Mouse (Mus musculus) MEL (cell line): ENCODE data around the gene Snrpc. TPM values are rescaled to one million over a fixed set of nuclear protein-coding genes. Genes with fewer than 3 reads are reported as not detected.

ENCODE experiments used
- DNase-seq: peaks from one replicate; pipeline ENCODE4 v3.0.0; 2011; ENCODE audit warnings: low read depth, low spot score
- H3K27ac ChIP-seq: 2 replicates; pipeline ENCODE4 v1.5.1; 2012; ENCODE audit warnings: low read depth, mild to moderate bottlenecking, control low read depth, low read length, moderate library complexity; ENCODE audit not compliant: control insufficient read depth
- H3K27me3 ChIP-seq, 2 experiments: fragments of 150-350 bp in 1 of 2; sonication (generic) in 1 of 2; 2 replicates each; pipeline ENCODE4 v1.6.1; 2012; ENCODE audit warnings: low read length in 2 of 2, mild to moderate bottlenecking in 2 of 2, improper control_type of control experiment in 1 of 2, moderate library complexity in 1 of 2; ENCODE audit not compliant: insufficient read depth in 2 of 2, control insufficient read depth in 1 of 2
- H3K36me3 ChIP-seq, 2 experiments: 2 replicates each; pipeline ENCODE4 v1.6.1; 2012 to 2014; ENCODE audit warnings: low read length in 2 of 2, improper control_type of control experiment in 1 of 2, inconsistent platforms in 1 of 2, mild to moderate bottlenecking in 1 of 2; ENCODE audit not compliant: insufficient read depth in 2 of 2, control insufficient read depth in 1 of 2
- H3K4me1 ChIP-seq, 2 experiments: fragments of 150-350 bp in 1 of 2; sonication (generic) in 1 of 2; 2 replicates each; pipeline ENCODE4 v1.6.1; 2012; ENCODE audit warnings: low read length in 2 of 2, improper control_type of control experiment in 1 of 2, mild to moderate bottlenecking in 1 of 2; ENCODE audit not compliant: insufficient read depth in 2 of 2, control insufficient read depth in 1 of 2
- H3K4me3 ChIP-seq, 2 experiments: fragments of 150-350 bp in 1 of 2; sonication (generic) in 1 of 2; 2 replicates each; pipeline ENCODE4 v1.5.1; 2012; ENCODE audit warnings: low read depth in 2 of 2, low read length in 2 of 2, mild to moderate bottlenecking in 2 of 2, moderate library complexity in 2 of 2, control low read depth in 1 of 2, improper control_type of control experiment in 1 of 2; ENCODE audit not compliant: control insufficient read depth in 1 of 2, insufficient read depth in 1 of 2
- H3K79me2 ChIP-seq: 2 replicates; pipeline ENCODE4 v1.6.1; 2012; ENCODE audit warnings: mild to moderate bottlenecking, low read length, moderate library complexity; ENCODE audit not compliant: control insufficient read depth, poor library complexity, insufficient read depth
- H3K9ac ChIP-seq: 2 replicates; pipeline ENCODE4 v1.6.1; 2012; ENCODE audit warnings: low read depth, mild to moderate bottlenecking, control low read depth, low read length, moderate library complexity; ENCODE audit not compliant: control insufficient read depth, poor library complexity, severe bottlenecking
- H3K9me3 ChIP-seq: fragments of 150-350 bp; sonication (generic); replicated peaks from 2 replicates; pipeline ENCODE4 v1.6.1; 2012; ENCODE audit warnings: mild to moderate bottlenecking, low read length, improper control_type of control experiment, moderate library complexity; ENCODE audit not compliant: insufficient read depth
- BHLHE40 ChIP-seq: IDR thresholded peaks from 2 replicates; pipeline ENCODE4 v1.6.1; 2012; ENCODE audit warnings: low read depth, mild to moderate bottlenecking, inconsistent platforms, low read length, improper control_type of control experiment, borderline replicate concordance
- E2F4 ChIP-seq: IDR thresholded peaks from 2 replicates; pipeline ENCODE4 v1.6.1; 2011; ENCODE audit warnings: low read depth, low read length, improper control_type of control experiment, borderline replicate concordance
- ELF1 ChIP-seq: IDR thresholded peaks from 2 replicates; pipeline ENCODE4 v1.6.1; 2014; ENCODE audit warnings: low read depth, mild to moderate bottlenecking, inconsistent platforms, low read length, improper control_type of control experiment, moderate library complexity
- EP300 ChIP-seq, 2 experiments: IDR thresholded peaks; 2 replicates each; pipeline ENCODE4 v1.6.1; 2011; ENCODE audit warnings: improper control_type of control experiment in 2 of 2, low read length in 2 of 2, low read depth in 1 of 2, mild to moderate bottlenecking in 1 of 2
- ETS1 ChIP-seq: IDR thresholded peaks from 2 replicates; pipeline ENCODE4 v1.6.1; 2012; ENCODE audit warnings: low read depth, mild to moderate bottlenecking, inconsistent platforms, low read length, improper control_type of control experiment, moderate library complexity
- GABPA ChIP-seq: IDR thresholded peaks from 2 replicates; pipeline ENCODE4 v1.6.1; 2012; ENCODE audit warnings: low read depth, mild to moderate bottlenecking, inconsistent platforms, low read length, improper control_type of control experiment, moderate library complexity
- GATA1 ChIP-seq: IDR thresholded peaks from 2 replicates; pipeline ENCODE4 v1.6.1; 2011; ENCODE audit warnings: low read depth, low read length, improper control_type of control experiment
- JUND ChIP-seq: IDR thresholded peaks from 2 replicates; pipeline ENCODE4 v1.6.1; 2011; ENCODE audit warnings: low read depth, mild to moderate bottlenecking, improper control_type of control experiment, low read length
- MAX ChIP-seq: IDR thresholded peaks from 2 replicates; pipeline ENCODE4 v1.6.1; 2011; ENCODE audit warnings: low read length, improper control_type of control experiment
- MAZ ChIP-seq: IDR thresholded peaks from 2 replicates; pipeline ENCODE4 v1.6.1; 2012; ENCODE audit warnings: low read depth, mild to moderate bottlenecking, inconsistent platforms, low read length, improper control_type of control experiment
- MEF2A ChIP-seq: IDR thresholded peaks from 2 replicates; pipeline ENCODE4 v1.6.1; 2014; ENCODE audit warnings: low read depth, mild to moderate bottlenecking, inconsistent platforms, low read length, improper control_type of control experiment; ENCODE audit not compliant: poor library complexity, insufficient replicate concordance, severe bottlenecking; ENCODE audit errors: extremely low read depth
- MYC ChIP-seq: IDR thresholded peaks from 2 replicates; pipeline ENCODE4 v1.6.1; 2011; ENCODE audit warnings: low read depth, mild to moderate bottlenecking, low read length, improper control_type of control experiment, moderate library complexity
- NELFE ChIP-seq: IDR thresholded peaks from 2 replicates; pipeline ENCODE4 v1.6.1; 2011; ENCODE audit warnings: low read depth, low read length, improper control_type of control experiment
- POLR2A ChIP-seq, 2 experiments: IDR thresholded peaks; 2 replicates each; pipeline ENCODE4 v1.6.1; 2011 to 2012; ENCODE audit warnings: low read length in 2 of 2, mild to moderate bottlenecking in 2 of 2, control low read depth in 1 of 2, improper control_type of control experiment in 1 of 2, low read depth in 1 of 2, moderate library complexity in 1 of 2; ENCODE audit not compliant: control insufficient read depth in 1 of 2, insufficient read depth in 1 of 2, poor library complexity in 1 of 2
- POLR2AphosphoS5 ChIP-seq: IDR thresholded peaks from 2 replicates; pipeline ENCODE4 v1.6.1; 2012; ENCODE audit warnings: low read depth, borderline replicate concordance, mild to moderate bottlenecking, inconsistent platforms, low read length, moderate library complexity, mixed read lengths
- RCOR1 ChIP-seq: IDR thresholded peaks from 2 replicates; pipeline ENCODE4 v1.6.1; 2012; ENCODE audit warnings: low read depth, mild to moderate bottlenecking, inconsistent platforms, low read length, improper control_type of control experiment
- SIN3A ChIP-seq: IDR thresholded peaks from 2 replicates; pipeline ENCODE4 v1.6.1; 2012; ENCODE audit warnings: low read length, improper control_type of control experiment, inconsistent platforms
- SMC3 ChIP-seq: IDR thresholded peaks from 2 replicates; pipeline ENCODE4 v1.6.1; 2011; ENCODE audit warnings: low read depth, low read length, improper control_type of control experiment
- TAL1 ChIP-seq: IDR thresholded peaks from 2 replicates; pipeline ENCODE4 v1.6.1; 2012; ENCODE audit warnings: mild to moderate bottlenecking, inconsistent platforms, low read length, moderate library complexity, mixed read lengths
- TCF12 ChIP-seq: IDR thresholded peaks from 2 replicates; pipeline ENCODE4 v1.6.1; 2014; ENCODE audit warnings: low read depth, mild to moderate bottlenecking, inconsistent platforms, low read length, improper control_type of control experiment, moderate library complexity
- USF2 ChIP-seq, 2 experiments: IDR thresholded peaks; 2 replicates each; pipeline ENCODE4 v1.6.1; 2011 to 2012; ENCODE audit warnings: improper control_type of control experiment in 2 of 2, low read length in 2 of 2, borderline replicate concordance in 1 of 2, inconsistent platforms in 1 of 2, low read depth in 1 of 2, mild to moderate bottlenecking in 1 of 2; ENCODE audit not compliant: insufficient read depth in 1 of 2
- ZKSCAN1 ChIP-seq: IDR thresholded peaks from 2 replicates; pipeline ENCODE4 v1.6.1; 2012; ENCODE audit warnings: low read depth, mild to moderate bottlenecking, inconsistent platforms, low read length, improper control_type of control experiment, moderate library complexity
- ZNF384 ChIP-seq: IDR thresholded peaks from 2 replicates; pipeline ENCODE4 v1.6.1; 2012; ENCODE audit warnings: low read depth, mild to moderate bottlenecking, inconsistent platforms, low read length, improper control_type of control experiment
- polyA plus RNA-seq, 2 experiments: library from polyadenylated mRNA; stranded (reverse) in 1 of 2; unstranded in 1 of 2; fragments of >175 nt in 1 of 2; fragments of >200 nt in 1 of 2; gene quantifications; 2 replicates each; pipeline versions ENCODE4 v1.2.1 to v1.2.4; 2012; ENCODE audit warnings: low replicate concordance in 2 of 2, low read depth in 1 of 2; ENCODE audit not compliant: insufficient read length in 2 of 2, insufficient read depth in 1 of 2, missing spikeins in 1 of 2
- total RNA-seq: library from RNA; depleted of rRNA; stranded (reverse); fragments of 300-350 nt; gene quantifications from 2 replicates; pipeline ENCODE4 v1.2.3, GENCODE M21; 2012

Gene Snrpc
- total and polyA plus RNA-seq, 3 experiments = 217 to 227 TPM; not detected in 1

GRCm38 (mm10) chr17:27873583-27873982 is 35.6 kb downstream of the Snrpc start:
- Histone ChIP-seq H3K4me3 (0 out of 4 replicates have a peak overlapping the region, but pooled peaks of 1 of the 2 experiments have one; percentile 40), H3K4me1 (peaks cover 22 to 24% of the 10 kb centered on the region in 2 experiments), H3K79me2 (peaks cover 27% of the 10 kb centered on the region), H3K9me3 (no peaks in the 10 kb centered on the region), H3K36me3 (peaks cover 14 to 29% of the 10 kb centered on the region in 2 experiments), H3K9ac (no peak overlapping the region), H3K27me3 (no peaks in the 10 kb centered on the region), H3K27ac (peak overlapping the region; percentile 67)
- DNase-seq = peak; percentile 19
- TF ChIP-seq ETS1 = peak; percentile 62
- TF ChIP-seq POLR2A (IDR thresholded peaks at IDR 0.05; ENCODE audit: control insufficient read depth in 1 of 2, insufficient read depth in 1 of 2, low read depth in 1 of 2, low read length in 2 of 2, poor library complexity in 1 of 2) = no peak
- no peak for TF ChIP-seq GABPA
- peak; percentile 19; the same call in 1 of the 2 replicates for TF ChIP-seq TAL1
- no peak for TF ChIP-seq ZNF384
- TF ChIP-seq TCF12 = peak; percentile 78
- TF ChIP-seq ZKSCAN1 = no peak
- no peak; the same call in 1 of the 2 replicates for TF ChIP-seq MAX
- peak; percentile 52; the same call in 1 of the 2 replicates for TF ChIP-seq RCOR1
- no peak for TF ChIP-seq E2F4
- no peak for TF ChIP-seq POLR2AphosphoS5
- no peak for TF ChIP-seq JUND
- no peak for TF ChIP-seq USF2 (IDR thresholded peaks at IDR 0.05; ENCODE audit: borderline replicate concordance in 1 of 2, insufficient read depth in 1 of 2, low read depth in 1 of 2, low read length in 2 of 2)
- peak; percentile 45 to 74; a peak in 3 of 4 replicates for TF ChIP-seq EP300 (IDR thresholded peaks at IDR 0.05; ENCODE audit: low read depth in 1 of 2, low read length in 2 of 2)
- 0 out of 2 replicates have a peak, but pooled peaks have one; percentile 31 for TF ChIP-seq SIN3A
- no peak for TF ChIP-seq NELFE
- peak; percentile 58 for TF ChIP-seq GATA1
- TF ChIP-seq BHLHE40 = no peak

- TF ChIP-seq TAL1 (peak; percentile 59; the same call in 1 of the 2 replicates), MEF2A (no peak), TCF12 (peak; percentile 87), MAZ (0 out of 2 replicates have a peak, but pooled peaks have one; percentile 52), GATA1 (peak; percentile 80), EP300 (IDR thresholded peaks at IDR 0.05; ENCODE audit: low read depth in 1 of 2, low read length in 2 of 2) (peak; percentile 66 to 83), RCOR1 (peak; percentile 83), MAX (peak; percentile 42; the same call in 1 of the 2 replicates), SMC3 (no peak), MYC (0 out of 2 replicates have a peak, but pooled peaks have one; percentile 29), USF2 (IDR thresholded peaks at IDR 0.05; ENCODE audit: borderline replicate concordance in 1 of 2, insufficient read depth in 1 of 2, low read depth in 1 of 2, low read length in 2 of 2) (no peak), ETS1 (peak; percentile 73; the same call in 1 of the 2 replicates), ELF1 (peak; percentile 54), SIN3A (peak; percentile 61; the same call in 1 of the 2 replicates)
- Histone ChIP-seq H3K27ac (peak overlapping the region; percentile 66), H3K36me3 (peaks cover 18 to 29% of the 10 kb centered on the region in 2 experiments), H3K27me3 (no peaks in the 10 kb centered on the region), H3K4me1 (peaks cover 22 to 24% of the 10 kb centered on the region in 2 experiments), H3K9me3 (no peaks in the 10 kb centered on the region), H3K79me2 (peaks cover 25% of the 10 kb centered on the region), H3K9ac (0 out of 2 replicates have a peak overlapping the region, but pooled peaks have one; percentile 28), H3K4me3 (peak overlapping the region; percentile 9 to 40; a peak in 3 of 4 replicates)
- DNase-seq = peak; percentile 76
These were observed 36.6 kb downstream of the Snrpc start for GRCm38 (mm10) chr17:27874510-27874909.
